Mouse (Mus musculus): ENCODE measurements around the gene Tead3.

Gene Tead3

GRCm38 (mm10) chr17:28308297-28309195 lies 42.1 kb downstream of the Tead3 start:
- DNase-seq (ENCODE audit: low spot score), result peak; percentile 90

GRCm38 (mm10) chr17:28305172-28305571 lies 45.4 kb downstream of the Tead3 start:
- DNase-seq (ENCODE audit: low spot score), result no peak

GRCm38 (mm10) chr17:28300850-28301249 lies 49.8 kb downstream of the Tead3 start:
- DNase-seq (ENCODE audit: low spot score), result no peak

- DNase-seq (ENCODE audit: low spot score), result no peak
Measured at GRCm38 (mm10) chr17:28300323-28300722, 50.3 kb downstream of the Tead3 start.

- no peak for DNase-seq (ENCODE audit: low spot score)
Measured at GRCm38 (mm10) chr17:28299669-28300320, 50.8 kb downstream of the Tead3 start.

GRCm38 (mm10) chr17:28298888-28299287 lies 51.7 kb downstream of the Tead3 start:
- no peak for DNase-seq (ENCODE audit: low spot score)

- DNase-seq (ENCODE audit: low spot score), result no peak
Measured at GRCm38 (mm10) chr17:28294449-28295333, 55.9 kb downstream of the Tead3 start.

GRCm38 (mm10) chr17:28293716-28294115 lies 56.9 kb downstream of the Tead3 start:
- DNase-seq (ENCODE audit: low spot score), result no peak

- DNase-seq (ENCODE audit: low spot score), result no peak
Measured at GRCm38 (mm10) chr17:28291346-28291745, 59.3 kb downstream of the Tead3 start.

GRCm38 (mm10) chr17:28290671-28291070 lies 59.9 kb downstream of the Tead3 start:
- DNase-seq (ENCODE audit: low spot score), result no peak

GRCm38 (mm10) chr17:28290262-28290661 lies 60.4 kb downstream of the Tead3 start:
- peak; percentile 71 for DNase-seq (ENCODE audit: low spot score)

- no peak for DNase-seq (ENCODE audit: low spot score)
Measured at GRCm38 (mm10) chr17:28287980-28288379, 62.6 kb downstream of the Tead3 start.

- DNase-seq (ENCODE audit: low spot score), result no peak
Measured at GRCm38 (mm10) chr17:28287578-28287977, 63.0 kb downstream of the Tead3 start.

GRCm38 (mm10) chr17:28286964-28287363 lies 63.7 kb downstream of the Tead3 start:
- DNase-seq (ENCODE audit: low spot score), result no peak

- no peak for DNase-seq (ENCODE audit: low spot score)
Measured at GRCm38 (mm10) chr17:28286133-28286532, 64.5 kb downstream of the Tead3 start.

GRCm38 (mm10) chr17:28283199-28283598 lies 67.4 kb downstream of the Tead3 start:
- DNase-seq (ENCODE audit: low spot score), result no peak

- no peak for DNase-seq (ENCODE audit: low spot score)
Measured at GRCm38 (mm10) chr17:28281866-28282441, 68.7 kb downstream of the Tead3 start.
